Mouse (Mus musculus) olfactory bulb, adult 2 months (tissue): Measurements from ENCODE around the gene Bcar3.

Experiments
- CTCF ChIP-seq: fragments of 200-500 bp; IDR thresholded peaks from 2 replicates; pipeline ENCODE4 v1.5.1; 2012; ENCODE audit warnings: low read depth, mild to moderate bottlenecking, low read length, moderate library complexity; ENCODE audit not compliant: insufficient read depth
- POLR2A ChIP-seq: fragments of 200-500 bp; IDR thresholded peaks from 2 replicates; pipeline ENCODE4 v1.6.1; 2012; ENCODE audit warnings: mild to moderate bottlenecking, low read depth, low read length, moderate library complexity; ENCODE audit not compliant: insufficient read depth

GRCm38 (mm10) chr3:122245878-122246332 lies 48.0 kb upstream of the Bcar3 start:
- TF ChIP-seq CTCF (no peak), POLR2A (no peak)
